Mouse (Mus musculus) yolk sac, embryonic 10.5 days (tissue): ENCODE measurements around the gene Olfr223.
"Not testable (repeated sequence)": the region's sequence is repeated elsewhere in the genome, so short reads cannot be mapped to it uniquely, and the experiment has no call there.

ENCODE experiments used
- DNase-seq: peaks from one replicate; pipeline ENCODE4 v3.0.0-alpha.2; 2017; ENCODE audit warnings: low spot score

Gene Olfr223

DNA sequence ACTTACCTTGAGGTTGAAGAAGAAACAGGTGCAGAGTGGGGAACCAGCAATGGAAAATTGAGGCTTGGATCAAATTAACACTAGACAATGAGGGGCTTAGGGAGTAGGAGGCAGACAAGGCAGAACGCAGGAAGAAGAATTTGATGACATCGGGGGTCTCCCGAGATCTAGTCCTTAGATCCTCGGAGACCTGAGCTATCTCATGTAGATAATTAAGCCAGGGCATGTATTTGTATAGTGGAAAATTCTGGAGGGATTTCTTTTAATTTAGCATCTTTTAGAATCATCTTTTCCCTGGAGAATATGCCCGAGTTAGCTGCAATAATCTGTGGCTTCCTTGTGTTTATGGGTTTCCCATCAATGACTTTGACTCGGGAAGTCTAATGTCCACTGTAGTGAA is at the start of gene Olfr223:
TSS of gene Olfr223 (minus strand) at position 101 of the 400 bp plus-strand sequence.
- no peak for DNase-seq

DNA sequence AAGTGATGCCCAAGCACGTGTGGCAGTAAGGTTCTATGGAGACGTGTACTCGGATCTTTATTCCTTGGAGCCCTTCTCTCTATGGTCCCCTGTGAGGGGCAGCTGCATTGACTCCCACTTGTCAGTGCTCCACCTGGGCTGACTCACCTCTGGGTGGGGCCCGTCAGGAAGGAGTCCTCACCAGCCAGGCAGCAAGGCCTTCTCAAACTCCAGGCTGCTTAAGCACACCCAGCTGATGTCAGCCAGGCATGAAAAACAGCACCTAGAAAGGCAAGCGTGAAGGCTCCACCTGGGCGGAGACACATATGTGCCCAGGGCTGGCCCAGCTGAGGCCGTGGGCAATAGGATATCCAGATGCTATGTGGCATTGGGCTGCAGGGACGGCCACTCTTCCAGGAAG is 49.3 kb upstream of the Olfr223 start:
- DNase-seq = no peak

DNA sequence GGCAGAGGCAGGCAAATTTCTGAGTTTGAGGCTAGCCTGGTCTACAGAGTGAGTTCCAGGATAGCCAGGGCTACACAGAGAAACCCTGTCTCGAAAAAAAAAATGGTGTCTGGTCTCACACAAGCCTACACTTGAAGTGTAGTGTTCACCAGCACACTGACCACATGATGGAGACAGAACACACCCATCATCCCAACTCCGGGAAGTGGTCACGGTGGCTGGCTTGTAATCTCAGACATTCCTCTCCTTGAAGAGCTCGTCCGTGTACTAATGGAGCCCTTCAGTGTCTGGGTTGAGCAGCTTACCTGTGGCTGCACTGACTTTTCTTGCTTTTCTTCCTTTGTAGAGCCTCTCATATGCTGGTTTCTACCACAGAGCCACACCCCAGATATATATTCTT is 48.1 kb upstream of the Olfr223 start:
- DNase-seq = no peak

DNA sequence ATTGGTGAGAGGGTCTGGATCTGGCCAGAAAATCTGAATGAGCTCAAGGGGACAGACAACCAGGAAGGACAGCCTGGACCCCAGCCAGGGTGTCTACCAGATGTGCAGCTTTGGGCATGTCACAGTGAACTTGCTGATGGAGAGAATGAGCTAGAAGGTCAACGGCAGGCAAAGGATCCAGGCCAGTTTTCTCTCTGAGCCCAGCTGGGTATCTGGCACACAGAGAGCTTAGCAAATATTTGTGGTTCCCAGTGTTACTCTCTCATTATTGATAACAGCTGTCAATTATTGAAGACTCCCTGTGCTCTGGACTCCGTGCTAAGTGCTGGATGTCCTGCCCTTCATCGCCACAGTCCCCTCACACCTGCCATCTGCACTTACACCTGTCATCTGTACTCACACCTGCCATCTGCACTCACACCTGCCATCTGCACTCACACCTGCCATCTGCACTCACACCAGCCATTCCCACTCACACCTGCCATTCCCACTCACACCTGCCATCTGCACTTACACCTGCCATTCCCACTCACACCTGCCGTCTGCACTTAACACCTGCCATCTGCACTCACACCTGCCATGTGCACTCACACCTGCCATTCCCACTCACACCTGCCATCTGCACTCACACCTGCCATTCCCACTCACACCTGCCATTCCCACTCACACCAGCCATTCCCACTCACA is 47.0 kb upstream of the Olfr223 start:
- no peak for DNase-seq

DNA sequence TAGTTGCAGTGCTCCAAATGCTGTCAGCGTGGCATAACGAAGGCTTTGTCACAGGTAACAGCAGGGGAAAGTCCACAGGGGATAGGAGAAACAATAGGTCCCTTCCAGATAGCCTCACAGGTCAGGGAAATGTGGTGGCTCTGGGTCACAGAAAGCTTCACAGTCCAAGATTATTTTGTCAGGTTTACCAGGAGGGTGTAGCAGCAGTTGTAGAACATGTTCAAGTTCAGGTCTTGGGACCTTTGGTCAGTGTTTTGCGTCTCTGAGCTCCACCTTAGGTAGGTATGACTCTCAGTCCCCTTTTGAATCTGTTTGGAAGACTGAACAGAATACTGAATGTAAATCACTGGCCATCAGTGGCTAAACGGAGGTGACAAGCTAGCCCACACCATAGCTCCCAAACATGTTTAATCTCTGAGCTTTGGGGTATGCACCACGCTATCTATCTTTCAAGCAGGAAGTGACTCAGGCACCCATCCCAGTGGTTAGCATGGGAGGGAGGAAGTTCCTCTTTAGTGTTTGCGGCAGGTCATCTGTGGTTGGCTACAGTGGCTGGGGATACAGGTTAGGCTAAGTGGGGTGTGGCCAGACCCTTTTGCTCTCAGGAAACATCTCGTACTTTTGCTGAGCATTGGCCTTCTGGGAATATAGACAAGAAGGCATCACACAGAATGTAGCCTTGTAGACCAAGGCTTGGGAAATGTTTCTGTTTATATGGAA is 43.8 kb upstream of the Olfr223 start:
- DNase-seq = no peak

DNA sequence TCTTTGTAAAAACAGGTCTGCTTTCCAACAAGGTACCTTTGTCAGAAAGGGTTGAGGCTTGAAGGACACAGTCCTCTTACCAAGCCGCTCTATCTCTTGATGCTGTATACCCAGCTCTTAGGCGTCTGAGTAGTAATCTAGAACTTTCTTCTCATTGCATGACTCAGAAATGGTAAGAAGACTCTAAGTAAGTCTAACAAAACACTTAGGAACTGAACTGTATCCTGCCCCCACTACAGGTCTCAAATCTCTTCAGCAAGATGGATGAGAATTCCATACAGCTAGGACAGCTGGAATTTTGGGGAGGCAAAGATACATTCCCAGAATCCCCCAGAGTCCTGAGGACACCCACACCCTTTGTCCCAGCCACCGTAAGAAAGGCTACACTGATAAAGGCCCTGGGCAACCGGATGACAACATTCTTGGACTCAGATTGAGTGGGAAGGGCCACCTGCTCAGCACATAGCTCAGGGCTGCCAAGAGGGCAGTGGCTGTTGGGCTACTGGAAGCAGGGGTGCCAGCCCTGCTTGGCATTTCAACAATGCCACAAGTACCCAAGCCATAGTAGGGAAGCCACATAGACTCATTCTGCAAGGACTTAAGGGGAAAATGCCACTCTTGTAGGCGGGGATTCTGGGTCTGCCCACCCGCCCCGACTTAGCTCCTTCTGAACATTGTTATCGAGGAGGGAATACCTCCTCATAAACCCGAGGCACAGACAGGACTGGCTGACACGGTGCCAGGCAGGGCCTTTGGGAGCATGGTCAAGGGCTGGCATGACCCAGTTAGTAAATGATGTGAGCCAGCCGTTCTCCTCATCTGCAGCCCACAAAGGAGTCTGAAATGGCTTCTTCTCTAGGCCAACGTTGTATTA is 43.0 kb upstream of the Olfr223 start:
- no peak for DNase-seq

DNA sequence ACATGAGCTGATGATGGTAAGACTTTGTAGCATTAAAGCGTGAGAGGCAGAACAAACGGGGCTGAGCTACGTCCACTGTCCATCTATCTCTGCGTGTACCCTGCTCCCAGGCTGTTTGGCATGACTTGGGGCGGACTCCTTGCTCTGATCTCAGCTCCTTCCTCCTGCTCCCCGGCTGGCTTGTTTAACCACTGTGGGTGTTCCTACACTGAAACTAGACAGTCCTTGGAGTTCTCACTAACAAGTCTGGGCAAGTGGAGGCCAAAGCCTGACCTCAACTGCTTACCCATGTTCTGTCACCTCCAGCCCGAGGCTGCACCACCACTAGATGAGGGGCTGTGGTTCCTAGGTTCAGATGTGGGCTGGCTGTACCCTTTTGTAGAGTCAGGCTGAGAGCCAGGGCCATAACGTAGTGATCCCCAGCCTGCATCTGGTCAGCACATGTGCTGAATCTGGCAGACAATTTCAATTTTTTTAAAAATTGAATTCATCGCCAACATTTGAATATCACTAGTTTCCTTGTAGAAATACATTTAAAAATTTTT is 42.2 kb upstream of the Olfr223 start:
- DNase-seq = no peak

DNA sequence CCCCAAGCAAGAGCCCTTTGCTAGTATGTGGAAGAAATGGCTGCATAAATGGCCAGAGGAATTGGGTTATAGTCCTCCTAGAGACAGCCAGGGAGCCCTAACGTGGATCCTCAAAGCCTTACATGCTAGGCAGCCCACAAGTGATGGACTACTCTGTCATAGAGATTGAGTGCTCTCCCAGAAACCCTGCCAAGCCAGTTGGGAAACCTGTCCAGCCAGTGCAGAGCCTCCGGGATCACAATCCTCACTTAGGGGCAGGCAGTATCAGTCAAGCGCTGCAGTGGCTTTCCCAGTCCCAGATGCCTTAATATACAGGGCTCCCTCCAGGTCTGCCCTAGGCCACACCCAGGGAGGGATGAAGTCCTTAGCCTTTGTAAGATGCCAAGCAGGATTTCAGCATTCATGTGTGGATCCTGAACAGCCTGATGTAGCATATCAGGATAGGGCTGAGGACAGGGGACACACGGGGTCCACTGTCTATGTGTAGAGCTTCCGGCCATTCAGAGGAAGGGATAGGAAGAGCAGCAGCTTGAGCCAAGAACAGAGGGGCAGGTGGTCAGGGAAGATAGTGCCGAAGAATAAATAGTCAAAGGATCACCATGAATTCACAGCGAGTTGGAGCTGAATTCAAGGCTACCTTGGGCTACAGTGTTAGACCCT is 41.0 kb upstream of the Olfr223 start:
- DNase-seq = no peak

DNA sequence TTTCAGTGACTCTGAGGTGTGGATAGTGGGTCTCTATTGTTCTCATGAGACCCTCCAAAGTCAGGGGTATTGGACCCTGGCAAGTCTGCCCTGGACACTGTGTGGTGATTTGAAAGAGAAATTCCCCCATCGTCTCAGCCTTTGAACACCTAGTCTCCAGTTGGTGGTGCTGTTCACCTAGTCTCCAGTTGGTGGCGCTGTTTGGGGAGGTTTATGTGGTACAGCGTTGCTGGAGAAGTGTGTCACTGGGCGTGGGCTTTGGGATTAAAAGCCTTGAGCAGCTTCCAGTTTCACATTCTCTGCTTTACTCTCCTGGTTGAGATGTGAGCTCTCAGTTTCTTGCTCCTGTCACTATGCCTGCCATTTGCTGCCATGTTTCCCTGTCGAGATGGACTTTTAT is 39.9 kb upstream of the Olfr223 start:
- peak; percentile 10 for DNase-seq

DNA sequence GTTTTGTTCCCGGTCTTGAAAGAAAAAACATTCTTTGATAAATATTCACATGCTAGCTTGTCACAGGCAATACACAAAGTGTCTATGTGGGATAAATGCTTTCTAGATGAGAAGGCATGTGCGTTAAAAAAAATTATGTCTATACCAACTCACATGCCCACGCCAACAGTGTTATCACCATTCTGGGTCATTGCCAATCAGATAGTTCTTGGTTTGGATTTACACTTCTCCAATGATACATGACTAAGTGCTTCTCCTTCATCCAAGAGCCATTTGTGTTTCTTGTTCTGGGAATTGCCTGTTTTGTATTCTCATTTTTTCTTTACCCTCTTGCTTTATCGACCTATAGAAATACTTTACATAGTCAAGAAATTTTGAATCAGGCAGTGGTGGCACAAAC is 38.9 kb upstream of the Olfr223 start:
- no peak for DNase-seq

DNA sequence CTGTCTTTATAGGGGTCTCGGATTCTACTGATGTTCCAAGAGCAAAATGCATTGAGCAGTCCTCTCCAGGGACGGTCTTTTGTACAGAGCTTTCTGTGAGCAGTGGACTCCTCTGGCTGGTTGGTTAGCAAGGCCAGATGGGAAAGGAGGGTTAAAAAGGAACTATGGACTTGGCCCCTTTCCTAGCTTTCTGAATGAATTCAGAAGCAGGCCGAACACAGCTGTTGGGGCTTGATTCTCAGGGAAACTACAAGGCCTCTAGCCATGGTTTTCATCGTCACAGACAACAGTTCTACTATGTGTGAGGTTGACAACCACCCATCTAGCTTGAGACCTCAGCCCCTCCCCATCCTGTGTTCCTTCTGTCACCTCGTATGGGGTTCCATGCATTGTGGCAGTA is 36.8 kb upstream of the Olfr223 start:
- DNase-seq = no peak

DNA sequence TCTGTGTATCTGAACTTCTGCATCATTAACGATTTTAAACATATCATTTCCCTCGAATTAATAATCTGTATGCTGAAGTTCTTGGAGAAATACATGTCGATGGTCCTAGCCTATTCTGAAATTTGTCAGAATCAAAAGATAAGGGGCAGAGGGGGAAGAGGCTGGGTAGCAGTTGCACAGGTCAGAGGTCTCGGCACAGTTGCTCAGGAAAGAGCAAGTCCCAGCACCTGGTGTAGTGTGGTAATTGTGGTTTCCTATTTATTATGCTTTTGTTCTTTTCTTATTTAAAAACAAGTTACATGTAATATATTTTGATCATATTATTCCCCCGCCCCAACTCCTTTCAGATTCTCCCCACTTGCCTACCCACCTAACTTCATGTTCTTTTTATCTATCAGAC is 35.1 kb upstream of the Olfr223 start:
- DNase-seq = no peak

DNA sequence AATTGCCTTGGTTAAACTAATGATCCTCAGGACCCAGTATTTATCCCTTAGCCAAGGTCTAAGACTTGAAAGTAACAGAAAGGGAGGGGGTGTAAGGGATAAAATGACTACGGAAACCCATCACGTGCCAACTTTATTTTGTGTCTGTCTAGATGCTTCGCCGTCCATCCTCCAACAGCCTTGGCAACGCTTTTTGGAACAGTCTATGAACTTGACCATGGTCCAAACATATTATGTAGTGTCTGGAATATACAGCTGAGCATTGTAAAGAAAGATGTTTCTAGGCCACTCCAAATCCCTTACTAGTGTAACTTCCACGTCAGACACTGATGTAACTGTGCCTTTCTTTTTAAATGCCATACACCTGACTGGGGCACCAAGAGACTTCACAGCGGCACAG is 33.1 kb upstream of the Olfr223 start:
- no peak for DNase-seq

DNA sequence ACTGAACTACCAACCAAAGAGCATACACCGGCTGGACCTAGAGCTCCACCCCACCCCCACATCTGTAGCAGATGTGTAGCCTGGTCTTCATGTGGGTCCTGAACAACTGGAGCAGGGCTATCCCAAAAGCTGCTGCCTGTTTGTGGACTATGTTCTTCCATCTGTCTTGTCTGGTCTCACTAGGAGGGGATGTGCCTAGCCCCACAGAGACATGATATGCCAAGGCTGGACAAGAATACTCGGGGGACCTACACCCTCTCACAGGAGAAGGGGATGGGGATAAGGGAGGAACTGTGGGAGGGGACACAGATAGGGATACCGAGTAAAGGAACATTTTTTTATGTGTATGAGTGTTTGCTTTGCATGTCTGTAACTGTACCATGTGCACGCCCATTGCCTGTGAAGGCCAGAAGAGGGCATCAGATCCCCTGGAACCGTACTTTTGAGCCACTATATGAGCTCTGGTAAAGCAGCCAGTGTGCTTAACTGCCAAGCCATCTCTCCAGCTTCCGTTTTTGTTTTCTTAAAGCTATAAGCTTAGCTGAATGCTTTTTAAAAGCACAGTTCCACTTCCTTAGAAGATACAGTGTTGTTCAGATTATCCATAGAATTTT is 31.0 kb upstream of the Olfr223 start:
- peak; percentile 5 for DNase-seq

DNA sequence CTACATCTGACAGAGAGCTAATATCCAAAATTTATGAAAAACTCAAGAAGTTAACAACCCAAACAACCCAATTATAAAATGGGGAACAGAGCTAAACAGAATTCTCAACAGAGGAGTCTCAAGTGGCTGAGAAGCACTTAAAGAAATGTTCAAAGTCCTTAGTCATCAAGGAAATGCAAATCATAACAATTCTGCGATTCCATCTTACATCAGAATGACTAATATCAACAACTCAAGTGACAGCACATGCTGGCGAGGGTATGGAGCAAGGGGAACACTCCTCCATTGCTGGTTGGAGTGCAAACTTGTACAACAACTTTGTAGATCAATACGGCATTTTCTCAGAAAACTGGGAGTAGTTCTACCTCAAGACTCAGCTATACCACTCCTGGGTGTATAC is 29.1 kb upstream of the Olfr223 start:
- no peak for DNase-seq

DNA sequence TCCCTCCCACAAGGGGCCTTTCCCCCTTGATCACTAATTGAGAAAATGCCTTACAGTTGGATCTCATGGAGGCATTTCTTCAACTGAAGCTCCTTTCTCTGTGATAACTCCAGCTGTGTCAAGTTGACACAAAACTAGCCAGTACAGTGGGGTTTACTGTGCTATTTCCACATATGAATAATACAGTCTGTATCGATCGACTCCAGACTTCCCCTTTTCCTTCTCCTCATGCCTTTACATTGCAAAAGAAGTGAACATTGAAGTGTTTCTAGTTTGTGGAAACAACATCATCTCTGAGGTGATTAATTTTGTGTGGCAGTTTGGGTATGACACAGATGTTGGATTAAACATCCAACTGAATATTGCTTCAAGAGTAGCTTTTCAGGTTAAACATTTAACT is 23.9 kb upstream of the Olfr223 start:
- not testable (repeated sequence) for DNase-seq

DNA sequence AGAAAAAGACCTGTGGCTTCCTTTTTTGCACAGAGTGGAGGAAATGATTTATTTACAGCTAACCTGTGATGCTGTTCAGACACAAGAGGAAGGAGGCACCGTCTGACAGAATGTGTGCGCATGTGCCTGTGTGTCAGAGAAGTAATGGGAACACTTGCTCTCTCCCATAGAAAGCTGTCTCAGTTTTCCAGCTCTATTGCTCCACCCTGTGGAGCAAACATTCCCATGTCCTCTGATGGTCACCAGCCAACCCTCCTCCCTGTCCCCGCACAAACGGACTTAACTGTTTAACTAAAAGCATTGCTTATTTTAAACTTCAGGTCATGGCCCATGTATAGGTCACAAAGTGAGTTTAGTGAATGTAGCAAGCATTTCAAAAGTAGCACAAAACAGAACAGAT is 21.0 kb upstream of the Olfr223 start:
- DNase-seq = no peak

DNA sequence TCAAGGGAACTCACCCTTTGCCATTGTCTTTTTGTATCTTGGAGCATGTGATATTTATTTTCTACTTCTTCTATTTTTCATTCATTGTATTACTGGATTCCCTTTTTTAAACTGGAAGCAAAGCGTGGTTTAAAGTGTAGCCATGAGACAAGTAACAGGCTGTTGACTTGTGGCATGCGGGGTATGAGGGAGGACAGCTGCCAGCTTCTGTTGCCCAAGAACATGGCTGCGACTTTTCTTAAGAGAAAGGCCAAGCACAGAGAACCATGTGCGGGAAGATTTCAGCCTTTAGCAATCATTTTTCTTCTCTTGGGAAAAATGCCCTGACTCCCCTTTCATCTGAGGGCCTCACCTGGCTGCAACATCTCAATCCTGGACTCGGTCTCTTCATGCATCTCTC is 18.6 kb upstream of the Olfr223 start:
- DNase-seq = no peak

DNA sequence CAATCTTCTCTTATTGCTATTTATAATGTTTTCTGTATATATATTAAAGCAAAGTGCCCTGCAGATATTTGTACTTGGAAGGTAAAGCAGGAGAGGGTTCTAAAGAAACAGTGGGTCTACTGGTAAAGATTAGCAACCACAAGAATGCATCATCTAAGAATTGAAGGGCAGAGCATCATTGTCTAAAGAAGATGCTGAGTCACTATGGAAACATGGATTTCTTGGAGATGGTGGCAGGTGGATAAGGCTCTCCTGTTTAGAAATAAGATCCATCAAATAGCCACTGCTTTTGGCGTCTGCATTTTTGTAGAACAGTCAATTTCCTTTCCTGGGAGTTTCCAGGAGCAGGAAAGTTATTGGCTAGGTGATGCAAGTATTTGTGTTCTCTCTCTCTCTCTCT is 9.2 kb upstream of the Olfr223 start:
- DNase-seq = no peak

DNA sequence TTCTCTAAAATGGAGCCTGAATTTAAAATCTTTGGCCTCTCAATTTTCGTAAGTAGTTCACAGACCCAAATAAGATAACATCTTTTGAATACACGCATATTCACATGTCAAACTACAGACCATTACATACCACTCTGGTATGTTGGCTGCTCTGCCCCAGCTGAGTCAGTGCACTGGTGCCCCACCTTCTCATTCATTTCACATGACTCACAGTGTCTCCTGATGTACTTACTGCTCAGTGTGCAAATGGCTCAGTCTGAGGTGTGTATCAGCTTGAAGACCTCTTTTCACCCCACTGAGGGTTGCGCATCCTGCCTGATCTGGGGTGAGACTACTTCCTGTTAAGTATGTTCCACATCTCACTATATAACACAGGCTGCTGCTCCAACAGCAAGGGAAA is 7.8 kb upstream of the Olfr223 start:
- no peak for DNase-seq

DNA sequence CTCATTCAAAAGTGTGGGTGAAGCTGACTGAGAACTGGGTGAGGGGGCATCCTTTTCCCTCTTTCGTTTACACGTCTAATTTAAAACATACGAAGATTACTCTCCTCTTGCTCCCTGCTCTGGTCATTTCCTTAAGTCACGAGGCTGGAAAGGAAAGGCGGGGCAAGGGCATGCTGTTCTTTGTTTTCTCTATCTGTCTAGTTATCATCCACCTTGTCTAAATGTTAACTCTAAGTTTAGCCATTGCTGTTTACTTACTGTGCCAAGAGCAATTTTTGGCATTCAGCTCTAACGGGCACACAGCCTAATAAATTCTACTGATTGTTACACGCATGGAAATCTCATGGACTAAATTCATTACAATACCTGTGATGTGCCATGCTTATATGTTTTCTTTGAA is 6.1 kb upstream of the Olfr223 start:
- no peak for DNase-seq

DNA sequence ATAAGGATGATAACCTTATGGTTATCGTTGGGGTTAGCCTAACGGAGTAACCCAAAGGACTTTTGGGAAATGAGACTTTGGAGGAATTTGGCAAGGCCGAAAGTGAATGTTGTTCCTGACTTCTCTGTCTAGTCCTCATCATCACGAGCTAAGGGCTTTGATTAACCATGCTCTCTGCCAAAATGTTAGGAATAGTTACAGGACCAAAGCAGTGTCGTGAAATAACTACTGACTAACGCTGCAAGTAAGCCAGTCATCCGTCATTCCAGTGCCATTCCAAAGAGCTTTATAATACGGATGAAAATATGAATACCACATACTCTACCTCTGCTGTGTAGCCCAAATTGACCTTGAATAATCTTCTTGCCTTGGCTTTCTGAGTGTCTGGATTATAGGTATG is 3.9 kb upstream of the Olfr223 start:
- no peak for DNase-seq
